Mouse (Mus musculus) left cerebral cortex, postnatal 36 days (tissue): ENCODE measurements around the gene Atp2b2. TPM values are rescaled to one million over a fixed set of nuclear protein-coding genes. Genes with fewer than 3 reads are reported as not detected.

Experiments
- DNase-seq, 2 experiments: peaks; one replicate each; pipeline ENCODE4 v3.0.0; 2021 to 2022; ENCODE audit warnings: low spot score in 2 of 2, mixed read lengths in 1 of 2
- intact Hi-C: fragments of 180-260 bp; cut with DNase I; formaldehyde crosslinking; loops from one replicate; pipeline ENCODE4 v1.15.1; 2025
- microRNA-seq: library from miRNA; unstranded; fragments of <30 nt; microRNA quantifications from one replicate; pipeline ENCODE4 v1.2.0, GENCODE M21; 2022
- total RNA-seq, 2 experiments: library from RNA; stranded (reverse); gene quantifications; 2 replicates each; pipeline ENCODE4 v1.2.3; 2021

Gene Atp2b2
- total RNA-seq, 2 experiments from 2014 or later, result 722 to 790 TPM

DNA sequence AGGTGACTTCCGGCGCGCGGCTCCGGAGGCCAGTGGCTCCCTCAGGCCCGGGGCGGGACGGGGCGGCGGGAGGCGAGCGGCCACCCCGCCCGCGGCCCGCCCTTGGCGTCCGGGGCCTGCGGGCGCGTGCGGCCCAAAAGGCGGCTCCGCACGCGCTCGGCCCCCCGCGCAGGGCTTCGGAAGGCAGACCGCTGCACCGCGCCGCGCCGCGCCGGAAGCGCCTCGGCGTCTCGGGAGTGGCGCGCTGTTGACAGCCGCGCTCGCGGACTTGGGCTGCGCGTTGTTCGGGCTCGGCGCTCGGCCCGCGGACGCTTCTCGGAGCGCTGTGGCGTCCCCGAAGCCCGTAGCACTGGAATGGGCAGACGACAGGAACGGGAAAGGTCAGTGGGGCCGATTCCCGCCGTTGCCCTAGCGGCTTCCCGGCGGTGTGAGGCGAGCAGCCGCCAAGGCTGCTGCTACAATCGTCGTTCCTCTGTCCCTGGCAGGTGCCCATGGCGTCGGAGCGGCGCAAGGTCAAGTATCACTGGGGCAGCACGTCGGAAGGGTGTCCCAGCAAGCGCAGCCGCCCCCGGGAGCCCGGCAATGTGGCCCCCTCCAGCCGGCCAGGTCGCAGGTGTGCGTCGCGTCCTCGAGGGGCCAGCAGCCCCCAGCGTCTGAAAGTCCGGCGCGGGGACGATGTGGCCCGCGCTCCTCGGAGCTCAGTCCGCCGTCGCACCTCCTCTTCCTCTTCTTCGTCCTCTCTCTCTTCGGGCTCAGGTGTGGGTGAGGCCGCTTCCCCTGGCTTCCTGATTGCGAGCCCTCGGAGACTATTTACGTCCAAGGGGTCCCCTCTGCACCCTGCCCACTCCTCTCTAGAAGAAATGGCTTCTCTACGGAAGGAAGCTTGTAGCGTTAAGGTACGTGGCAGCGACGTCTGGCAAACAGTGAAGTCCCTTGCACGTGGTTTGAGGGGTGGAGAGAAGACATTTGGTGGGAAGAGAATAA lies 344.9 kb downstream of the Atp2b2 start:
- intact Hi-C loops, result loop anchor here (5.0 kb wide), 1 partner anchor 60 kb away; the partner anchor contains the start of gene Irak2
- peak in 1 of 2 experiments; percentile 12 for DNase-seq

DNA sequence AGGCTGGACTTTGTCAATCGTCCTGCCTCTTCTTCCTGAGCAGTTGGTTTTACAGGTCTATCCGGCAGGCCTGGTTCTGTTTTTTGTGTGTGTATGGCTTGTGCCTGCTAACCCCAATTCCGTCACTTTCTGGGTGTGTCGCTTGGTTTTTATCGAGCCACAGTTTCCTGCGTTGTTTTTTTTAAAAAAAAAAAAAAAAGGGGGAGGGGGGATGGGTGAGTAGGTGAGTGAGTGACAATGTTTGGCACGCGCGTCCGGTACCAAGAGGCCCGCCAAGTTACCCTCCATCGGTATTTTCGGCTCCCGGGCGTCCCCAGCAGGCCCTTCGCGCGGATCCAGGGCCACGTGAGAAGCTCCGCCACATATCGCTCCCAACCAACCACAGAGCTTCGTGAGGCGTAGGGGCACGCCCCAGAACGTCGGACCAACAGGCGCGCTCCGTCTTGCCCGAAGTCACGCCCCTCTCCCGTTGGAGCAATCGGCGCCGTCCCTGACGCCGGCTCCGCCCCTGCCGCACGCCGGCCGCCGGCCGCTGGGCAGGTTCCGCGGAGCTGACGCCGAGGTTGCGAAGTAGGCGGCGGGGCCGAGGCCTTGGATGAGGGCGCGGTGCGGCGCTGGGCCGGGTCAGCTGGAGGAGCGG lies 345.7 kb downstream of the Atp2b2 start, which contains the start of gene Tatdn2:
Gene Tatdn2 (plus strand): TSS at position 469 of the 640 bp plus-strand sequence.
- peak; percentile 95 to 97 for DNase-seq
- intact Hi-C loops, result loop anchor here (5.0 kb wide), 1 partner anchor 59 kb away; the partner anchor contains the start of gene Irak2

DNA sequence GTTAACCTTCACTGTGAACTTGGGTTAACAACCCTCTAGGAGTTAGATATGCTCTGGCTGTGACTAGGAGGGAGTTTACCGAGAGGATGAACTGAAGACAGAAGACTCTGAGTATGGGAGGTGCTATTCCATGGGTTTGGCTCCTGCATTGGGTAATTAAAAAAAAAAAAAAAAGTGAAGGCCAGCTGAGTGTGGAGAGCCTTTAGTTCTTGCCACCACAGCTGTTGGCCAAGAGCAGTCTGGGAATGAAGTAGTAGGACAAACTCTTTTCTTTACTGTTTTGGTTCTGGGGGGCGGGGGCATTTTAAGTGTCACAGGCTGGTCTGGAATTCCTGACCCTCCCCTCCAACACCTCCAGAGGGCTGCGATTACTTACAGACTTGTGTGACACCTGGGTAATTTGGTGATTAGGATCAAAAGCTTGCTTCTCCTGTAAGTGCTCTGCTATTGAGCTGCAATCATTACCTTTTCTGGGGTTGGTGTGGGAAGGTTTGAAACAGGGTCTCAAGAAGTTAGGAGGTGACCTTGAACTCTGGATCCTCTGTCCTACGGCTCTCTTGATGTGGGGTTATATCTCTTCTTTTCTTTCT lies 346.6 kb downstream of the Atp2b2 start:
- DNase-seq, result no peak
- intact Hi-C loops, result loop anchor here (5.0 kb wide), 1 partner anchor 59 kb away; the partner anchor contains the start of gene Irak2

DNA sequence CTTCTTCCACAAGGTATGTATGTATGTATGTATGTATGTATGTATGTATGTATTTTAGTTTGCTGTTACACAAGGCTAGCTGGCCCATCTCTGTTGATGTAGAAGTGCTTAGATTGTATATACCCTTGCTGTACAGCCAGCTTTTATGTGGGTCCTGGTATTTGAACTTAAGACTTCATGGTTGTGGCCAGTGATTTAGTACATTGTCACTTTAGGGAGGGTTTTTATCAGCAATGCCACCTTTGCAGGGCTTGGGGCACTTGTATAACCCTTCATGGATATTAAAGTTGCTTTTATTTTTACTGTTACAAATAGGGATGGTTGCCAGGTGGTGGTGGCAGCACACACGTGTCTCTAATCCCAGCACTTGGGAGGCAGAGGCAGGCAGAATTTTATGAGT lies 347.2 kb downstream of the Atp2b2 start:
- no peak for DNase-seq
- intact Hi-C loops, result loop anchor here (5.0 kb wide), 1 partner anchor 58 kb away; the partner anchor contains the start of gene Irak2

Small RNA genes within 50 kb of the gene (microRNA-seq; reads per million reads assigned to microRNA genes)
- gene Mir7042, result 0.76 reads per million

Other genes starting within 250 kb of the Atp2b2 start
- gene Slc6a11, start 88.6 kb upstream of the Atp2b2 start, total RNA-seq, result 10 to 100 TPM; 80.9 to 87.4 TPM
- gene Slc6a1, start 240.0 kb upstream of the Atp2b2 start, total RNA-seq, result 100 to 1,000 TPM; 289 to 308 TPM